Mouse (Mus musculus): ENCODE results near the gene Vdac1. TPM values are rescaled to one million over a fixed set of nuclear protein-coding genes. Genes with fewer than 3 reads are reported as not detected.

The Vdac1 gene
- polyA plus RNA-seq (2012; rRNA removed), result 110 and 115 TPM in 2 replicates

- DNase-seq (ENCODE audit: low read depth), result no peak
Observed at GRCm38 (mm10) chr11:52360471-52361277, at the start of gene Vdac1. TSS of gene Vdac1 (plus strand) at chr11:52360860.

- no peak for DNase-seq (ENCODE audit: low read depth)
Observed at GRCm38 (mm10) chr11:52314102-52314793, 46.4 kb upstream of the Vdac1 start.

- DNase-seq (ENCODE audit: low read depth), result no peak
Observed at GRCm38 (mm10) chr11:52318445-52318844, 42.2 kb upstream of the Vdac1 start.

GRCm38 (mm10) chr11:52319664-52320063 lies 41.0 kb upstream of the Vdac1 start:
- DNase-seq (ENCODE audit: low read depth), result no peak

GRCm38 (mm10) chr11:52320529-52320928 lies 40.1 kb upstream of the Vdac1 start:
- DNase-seq (ENCODE audit: low read depth), result no peak

GRCm38 (mm10) chr11:52321540-52321939 lies 39.1 kb upstream of the Vdac1 start:
- DNase-seq (ENCODE audit: low read depth), result no peak

- no peak for DNase-seq (ENCODE audit: low read depth)
Observed at GRCm38 (mm10) chr11:52324442-52325367, 36.0 kb upstream of the Vdac1 start.

GRCm38 (mm10) chr11:52327313-52327712 lies 33.3 kb upstream of the Vdac1 start:
- no peak for DNase-seq (ENCODE audit: low read depth)

- DNase-seq (ENCODE audit: low read depth), result no peak
Observed at GRCm38 (mm10) chr11:52332421-52333118, 28.1 kb upstream of the Vdac1 start.

GRCm38 (mm10) chr11:52333616-52334015 lies 27.0 kb upstream of the Vdac1 start:
- no peak for DNase-seq (ENCODE audit: low read depth)

GRCm38 (mm10) chr11:52335263-52335662 lies 25.4 kb upstream of the Vdac1 start:
- no peak for DNase-seq (ENCODE audit: low read depth)

GRCm38 (mm10) chr11:52335924-52336323 lies 24.7 kb upstream of the Vdac1 start:
- DNase-seq (ENCODE audit: low read depth), result no peak

- DNase-seq (ENCODE audit: low read depth), result no peak
Observed at GRCm38 (mm10) chr11:52337651-52338295, 22.9 kb upstream of the Vdac1 start.

GRCm38 (mm10) chr11:52338351-52338750 lies 22.3 kb upstream of the Vdac1 start:
- DNase-seq (ENCODE audit: low read depth), result no peak

GRCm38 (mm10) chr11:52339098-52339497 lies 21.6 kb upstream of the Vdac1 start:
- no peak for DNase-seq (ENCODE audit: low read depth)

GRCm38 (mm10) chr11:52339512-52339911 lies 21.1 kb upstream of the Vdac1 start:
- DNase-seq (ENCODE audit: low read depth), result no peak

GRCm38 (mm10) chr11:52340123-52340864 lies 20.4 kb upstream of the Vdac1 start:
- DNase-seq (ENCODE audit: low read depth), result no peak

GRCm38 (mm10) chr11:52341001-52341400 lies 19.7 kb upstream of the Vdac1 start:
- no peak for DNase-seq (ENCODE audit: low read depth)

GRCm38 (mm10) chr11:52341476-52341875 lies 19.2 kb upstream of the Vdac1 start:
- no peak for DNase-seq (ENCODE audit: low read depth)

GRCm38 (mm10) chr11:52342296-52342695 lies 18.4 kb upstream of the Vdac1 start:
- no peak for DNase-seq (ENCODE audit: low read depth)

All from gonadal fat pad, adult 2 months (tissue).